Mouse (Mus musculus) megakaryocyte, embryonic 14.5 days (primary cell): ENCODE measurements around the gene Fdxr.

Experiments
- FLI1 ChIP-seq: IDR thresholded peaks from 2 replicates; pipeline ENCODE4 v1.6.1; 2012; ENCODE audit warnings: low read length, inconsistent platforms, mixed read lengths
- GATA1 ChIP-seq: IDR thresholded peaks from 3 replicates; pipeline ENCODE4 v1.6.1; 2012; ENCODE audit warnings: mixed read lengths, low read length, inconsistent platforms, borderline replicate concordance

DNA sequence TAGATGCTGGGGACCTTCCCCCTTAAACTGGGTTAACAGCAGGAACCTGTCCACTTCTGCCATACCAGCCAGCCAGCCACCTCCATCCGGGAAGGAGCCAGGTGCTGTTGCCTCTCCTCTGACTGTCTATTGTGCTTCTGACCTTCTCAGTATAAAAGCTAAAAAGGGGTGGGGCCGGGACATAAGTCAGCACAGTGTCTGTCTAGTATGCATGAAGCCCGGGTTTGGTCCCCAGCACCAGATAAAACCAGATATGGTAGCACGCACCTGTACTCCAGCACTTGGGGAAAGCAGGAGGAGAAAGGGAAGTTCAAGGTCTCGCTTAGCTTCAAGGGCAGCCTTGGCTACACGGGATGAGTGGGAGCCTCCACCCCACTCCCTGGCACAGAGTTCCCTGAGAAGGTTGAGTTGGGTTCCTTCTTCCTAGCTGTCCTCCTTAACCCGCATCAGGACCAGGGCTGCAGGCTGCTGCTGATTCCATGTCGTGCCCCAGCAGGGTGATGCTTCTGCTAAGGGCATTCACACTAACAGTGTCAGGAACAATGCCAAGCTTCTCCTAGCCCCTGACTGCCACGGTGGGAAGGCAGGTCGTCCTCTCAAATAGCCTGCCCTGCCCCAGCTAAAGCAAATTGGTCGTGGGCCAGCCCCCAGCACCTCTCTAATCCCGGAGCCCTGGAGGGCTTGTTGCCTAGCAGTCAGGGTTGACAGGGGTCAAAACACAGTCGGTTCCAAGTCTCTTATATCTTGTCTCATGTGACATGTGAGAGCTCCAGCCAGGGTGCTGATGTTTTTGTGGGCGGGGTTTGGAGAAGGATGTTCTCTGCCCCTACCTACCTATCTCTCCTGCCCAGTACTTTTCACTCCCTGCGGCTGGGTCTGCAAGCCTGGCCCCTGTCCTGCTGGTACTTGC, 47.6 kb downstream of the Fdxr start:
- TF ChIP-seq GATA1 (no peak), FLI1 (no peak)
